Mouse (Mus musculus): ENCODE measurements around the gene Msrb2.
A peak's percentile ranks its signal among the peaks of the same experiment; 100 is the strongest.

Msrb2 gene

GRCm38 (mm10) chr2:19371390-19372158 lies at the start of gene Msrb2:
TSS of gene Msrb2 (plus strand) at chr2:19371440.
- DNase-seq (ENCODE audit: low spot score) = peak; percentile 75

GRCm38 (mm10) chr2:19322448-19322847 lies 48.8 kb upstream of the Msrb2 start:
- no peak for DNase-seq (ENCODE audit: low spot score)

GRCm38 (mm10) chr2:19326376-19326775 lies 44.9 kb upstream of the Msrb2 start:
- DNase-seq (ENCODE audit: low spot score) = no peak

GRCm38 (mm10) chr2:19327811-19328210 lies 43.4 kb upstream of the Msrb2 start:
- no peak for DNase-seq (ENCODE audit: low spot score)

GRCm38 (mm10) chr2:19343901-19344635 lies 27.2 kb upstream of the Msrb2 start:
- peak; percentile 7 for DNase-seq (ENCODE audit: low spot score)

GRCm38 (mm10) chr2:19344636-19345413 lies 26.4 kb upstream of the Msrb2 start:
- DNase-seq (ENCODE audit: low spot score) = peak; percentile 82

- DNase-seq (ENCODE audit: low spot score) = no peak
Measured at GRCm38 (mm10) chr2:19345414-19345964, 25.8 kb upstream of the Msrb2 start.

GRCm38 (mm10) chr2:19348454-19348853 lies 22.8 kb upstream of the Msrb2 start:
- DNase-seq (ENCODE audit: low spot score) = no peak

GRCm38 (mm10) chr2:19350167-19350566 lies 21.1 kb upstream of the Msrb2 start:
- no peak for DNase-seq (ENCODE audit: low spot score)

- no peak for DNase-seq (ENCODE audit: low spot score)
Measured at GRCm38 (mm10) chr2:19351615-19352253, 19.5 kb upstream of the Msrb2 start.

- no peak for DNase-seq (ENCODE audit: low spot score)
Measured at GRCm38 (mm10) chr2:19353158-19353557, 18.1 kb upstream of the Msrb2 start.

GRCm38 (mm10) chr2:19362880-19363279 lies 8.4 kb upstream of the Msrb2 start:
- DNase-seq (ENCODE audit: low spot score) = no peak

GRCm38 (mm10) chr2:19366426-19366825 lies 4.8 kb upstream of the Msrb2 start:
- no peak for DNase-seq (ENCODE audit: low spot score)

GRCm38 (mm10) chr2:19367114-19367513 lies 4.1 kb upstream of the Msrb2 start:
- DNase-seq (ENCODE audit: low spot score) = no peak

GRCm38 (mm10) chr2:19373695-19374094 lies 2.5 kb downstream of the Msrb2 start:
- no peak for DNase-seq (ENCODE audit: low spot score)

GRCm38 (mm10) chr2:19380446-19380950 lies 9.3 kb downstream of the Msrb2 start:
- no peak for DNase-seq (ENCODE audit: low spot score)

- DNase-seq (ENCODE audit: low spot score) = no peak
Measured at GRCm38 (mm10) chr2:19380986-19381385, 9.7 kb downstream of the Msrb2 start.

GRCm38 (mm10) chr2:19382206-19382605 lies 11.0 kb downstream of the Msrb2 start:
- DNase-seq (ENCODE audit: low spot score) = no peak

GRCm38 (mm10) chr2:19383006-19383405 lies 11.8 kb downstream of the Msrb2 start:
- DNase-seq (ENCODE audit: low spot score) = no peak

- no peak for DNase-seq (ENCODE audit: low spot score)
Measured at GRCm38 (mm10) chr2:19385772-19386171, 14.5 kb downstream of the Msrb2 start.

- DNase-seq (ENCODE audit: low spot score) = no peak
Measured at GRCm38 (mm10) chr2:19388329-19389103, 17.3 kb downstream of the Msrb2 start.

Measured in ovary, postnatal 36 days (tissue).